Mouse (Mus musculus): ENCODE data around the gene Olfr658. TPM values are rescaled to one million over a fixed set of nuclear protein-coding genes. Genes with fewer than 3 reads are reported as not detected.

The Olfr658 gene
- not detected in 2 replicates for polyA plus RNA-seq (2015; fragmentation: Nextera tagmentation; extraction: Ambion mirVana)

GRCm38 (mm10) chr7:104646841-104647482, at the start of gene Olfr658:
Gene Olfr658, minus strand, starts transcription at chr7:104647305.
- H3K9me3 ChIP-seq (replicated peaks; ENCODE audit: control insufficient read depth, low read length), result no peaks in the 10 kb centered on the region
- H3K4me2 ChIP-seq (ENCODE audit: low read depth, low read length), result peak within 1 kb of the TSS; percentile 51
- no peaks in the 10 kb centered on the region for H3K27me3 ChIP-seq (ENCODE audit: control insufficient read depth, insufficient read depth, low read length)
- no peaks in the 10 kb centered on the region for H3K36me3 ChIP-seq (ENCODE audit: control insufficient read depth, insufficient read depth)
- 17% methylated on average over 21 of the region's 22 CpGs for WGBS
- H3K27ac ChIP-seq (ENCODE audit: low read length), result no peak within 1 kb of the TSS
- no peak within 1 kb of the TSS for H3K9ac ChIP-seq (ENCODE audit: low read length)
- peak; percentile 58 for ATAC-seq (replicated peaks; ENCODE audit: extremely low read depth, insufficient read depth, low FRiP score)
- no peaks in the 10 kb centered on the region for H3K4me1 ChIP-seq (ENCODE audit: control insufficient read depth, insufficient read depth, low read length)
- H3K4me3 ChIP-seq (ENCODE audit: low read length), result no peak within 1 kb of the TSS

GRCm38 (mm10) chr7:104686201-104686600, 39.1 kb upstream of the Olfr658 start, which contains the start of gene Olfr661:
Gene Olfr661, plus strand, starts transcription at chr7:104686501.
- no peaks in the 10 kb centered on the region for H3K27me3 ChIP-seq (ENCODE audit: control insufficient read depth, insufficient read depth, low read length)
- H3K9me3 ChIP-seq (replicated peaks; ENCODE audit: control insufficient read depth, low read length), result no peaks in the 10 kb centered on the region
- no peaks in the 10 kb centered on the region for H3K36me3 ChIP-seq (ENCODE audit: control insufficient read depth, insufficient read depth)
- H3K4me1 ChIP-seq (ENCODE audit: control insufficient read depth, insufficient read depth, low read length), result no peaks in the 10 kb centered on the region
- H3K27ac ChIP-seq (ENCODE audit: low read length), result no peak within 1 kb of the TSS
- no peak within 1 kb of the TSS for H3K4me2 ChIP-seq (ENCODE audit: low read depth, low read length)
- ATAC-seq (replicated peaks; ENCODE audit: extremely low read depth, insufficient read depth, low FRiP score), result no peak
- 72% methylated on average over 2 of the region's 2 CpGs for WGBS
- H3K4me3 ChIP-seq (ENCODE audit: low read length), result no peak within 1 kb of the TSS
- H3K9ac ChIP-seq (ENCODE audit: low read length), result no peak within 1 kb of the TSS

- Histone ChIP-seq H3K4me1 (ENCODE audit: control insufficient read depth, insufficient read depth, low read length) (no peaks in the 10 kb centered on the region), H3K4me3 (ENCODE audit: low read length) (no peak within 1 kb of the TSS), H3K9me3 (replicated peaks; ENCODE audit: control insufficient read depth, low read length) (no peaks in the 10 kb centered on the region; the same call in 1 of the 2 replicates), H3K36me3 (ENCODE audit: control insufficient read depth, insufficient read depth) (no peaks in the 10 kb centered on the region), H3K27ac (ENCODE audit: low read length) (no peak within 1 kb of the TSS), H3K27me3 (ENCODE audit: control insufficient read depth, insufficient read depth, low read length) (no peaks in the 10 kb centered on the region), H3K4me2 (ENCODE audit: low read depth, low read length) (no peak within 1 kb of the TSS), H3K9ac (ENCODE audit: low read length) (no peak within 1 kb of the TSS)
- no peak for ATAC-seq (replicated peaks; ENCODE audit: extremely low read depth, insufficient read depth, low FRiP score)
- WGBS, result 64% methylated on average over 3 of the region's 3 CpGs
Observed at GRCm38 (mm10) chr7:104666453-104666852, 19.3 kb upstream of the Olfr658 start, which contains the start of gene Olfr659. Gene Olfr659, plus strand, starts transcription at chr7:104666753.

- Histone ChIP-seq H3K4me1 (ENCODE audit: control insufficient read depth, insufficient read depth, low read length) (no peaks in the 10 kb centered on the region), H3K27me3 (ENCODE audit: control insufficient read depth, insufficient read depth, low read length) (no peaks in the 10 kb centered on the region), H3K27ac (ENCODE audit: low read length) (no peak within 1 kb of the TSS), H3K9ac (ENCODE audit: low read length) (no peak within 1 kb of the TSS), H3K9me3 (replicated peaks; ENCODE audit: control insufficient read depth, low read length) (no peaks in the 10 kb centered on the region), H3K4me3 (ENCODE audit: low read length) (no peak within 1 kb of the TSS), H3K36me3 (ENCODE audit: control insufficient read depth, insufficient read depth) (no peaks in the 10 kb centered on the region), H3K4me2 (ENCODE audit: low read depth, low read length) (no peak within 1 kb of the TSS)
- ATAC-seq (replicated peaks; ENCODE audit: extremely low read depth, insufficient read depth, low FRiP score), result no peak
Observed at GRCm38 (mm10) chr7:104624494-104624893, 22.6 kb downstream of the Olfr658 start, which contains the start of gene Olfr657. Gene Olfr657, plus strand, starts transcription at chr7:104624794.

- no peak for ATAC-seq (replicated peaks; ENCODE audit: extremely low read depth, insufficient read depth, low FRiP score)
- Histone ChIP-seq H3K27me3 (ENCODE audit: control insufficient read depth, insufficient read depth, low read length) (no peaks in the 10 kb centered on the region), H3K4me3 (ENCODE audit: low read length) (no peak within 1 kb of the TSS), H3K36me3 (ENCODE audit: control insufficient read depth, insufficient read depth) (no peaks in the 10 kb centered on the region), H3K9me3 (replicated peaks; ENCODE audit: control insufficient read depth, low read length) (0 out of 2 replicates have a peak, but pooled peaks cover 2% of the 10 kb centered on the region), H3K4me1 (ENCODE audit: control insufficient read depth, insufficient read depth, low read length) (no peaks in the 10 kb centered on the region), H3K9ac (ENCODE audit: low read length) (no peak within 1 kb of the TSS), H3K27ac (ENCODE audit: low read length) (no peak within 1 kb of the TSS), H3K4me2 (ENCODE audit: low read depth, low read length) (no peak within 1 kb of the TSS)
- WGBS, result 67% methylated on average over 4 of the region's 4 CpGs
Observed at GRCm38 (mm10) chr7:104613655-104614054, 33.5 kb downstream of the Olfr658 start, which contains the start of gene Olfr656. Gene Olfr656, plus strand, starts transcription at chr7:104613955.

GRCm38 (mm10) chr7:104604727-104605126, 42.4 kb downstream of the Olfr658 start:
- ATAC-seq (replicated peaks; ENCODE audit: extremely low read depth, insufficient read depth, low FRiP score), result no peak

GRCm38 (mm10) chr7:104603173-104603572, 43.9 kb downstream of the Olfr658 start:
- Histone ChIP-seq H3K27me3 (ENCODE audit: control insufficient read depth, insufficient read depth, low read length) (no peaks in the 10 kb centered on the region), H3K4me2 (ENCODE audit: low read depth, low read length) (no peak overlapping the region), H3K4me1 (ENCODE audit: control insufficient read depth, insufficient read depth, low read length) (no peaks in the 10 kb centered on the region), H3K36me3 (ENCODE audit: control insufficient read depth, insufficient read depth) (no peaks in the 10 kb centered on the region), H3K9ac (ENCODE audit: low read length) (no peak overlapping the region), H3K9me3 (replicated peaks; ENCODE audit: control insufficient read depth, low read length) (no peaks in the 10 kb centered on the region), H3K27ac (ENCODE audit: low read length) (no peak overlapping the region), H3K4me3 (ENCODE audit: low read length) (no peak overlapping the region)
- WGBS, result 6% methylated on average over 3 of the region's 3 CpGs
- no peak for ATAC-seq (replicated peaks; ENCODE audit: extremely low read depth, insufficient read depth, low FRiP score)

More at GRCm38 (mm10) chr7:104604727-104605126, 42.4 kb downstream of the Olfr658 start:
- H3K27ac ChIP-seq (ENCODE audit: low read length), result no peak overlapping the region
- no peaks in the 10 kb centered on the region for H3K9me3 ChIP-seq (replicated peaks; ENCODE audit: control insufficient read depth, low read length)
- H3K9ac ChIP-seq (ENCODE audit: low read length), result no peak overlapping the region
- no peak overlapping the region for H3K4me2 ChIP-seq (ENCODE audit: low read depth, low read length)
- H3K36me3 ChIP-seq (ENCODE audit: control insufficient read depth, insufficient read depth), result no peaks in the 10 kb centered on the region
- H3K27me3 ChIP-seq (ENCODE audit: control insufficient read depth, insufficient read depth, low read length), result no peaks in the 10 kb centered on the region
- no peak overlapping the region for H3K4me3 ChIP-seq (ENCODE audit: low read length)
- H3K4me1 ChIP-seq (ENCODE audit: control insufficient read depth, insufficient read depth, low read length), result no peaks in the 10 kb centered on the region

- Histone ChIP-seq H3K27ac (ENCODE audit: low read length) (no peak within 1 kb of the TSS), H3K4me2 (ENCODE audit: low read depth, low read length) (no peak within 1 kb of the TSS), H3K4me1 (ENCODE audit: control insufficient read depth, insufficient read depth, low read length) (no peaks in the 10 kb centered on the region), H3K27me3 (ENCODE audit: control insufficient read depth, insufficient read depth, low read length) (no peaks in the 10 kb centered on the region), H3K9ac (ENCODE audit: low read length) (no peak within 1 kb of the TSS), H3K4me3 (ENCODE audit: low read length) (no peak within 1 kb of the TSS), H3K9me3 (replicated peaks; ENCODE audit: control insufficient read depth, low read length) (no peaks in the 10 kb centered on the region), H3K36me3 (ENCODE audit: control insufficient read depth, insufficient read depth) (no peaks in the 10 kb centered on the region)
- no peak for ATAC-seq (replicated peaks; ENCODE audit: extremely low read depth, insufficient read depth, low FRiP score)
- 79% methylated on average over 2 of the region's 2 CpGs for WGBS
Observed at GRCm38 (mm10) chr7:104601679-104602078, 45.4 kb downstream of the Olfr658 start, which contains the start of gene Olfr655. Gene Olfr655, minus strand, starts transcription at chr7:104601779.

All from heart, embryonic 16.5 days (tissue).